ENCODE assay signal across 8 mouse cellular contexts in the genomic region with DNA sequence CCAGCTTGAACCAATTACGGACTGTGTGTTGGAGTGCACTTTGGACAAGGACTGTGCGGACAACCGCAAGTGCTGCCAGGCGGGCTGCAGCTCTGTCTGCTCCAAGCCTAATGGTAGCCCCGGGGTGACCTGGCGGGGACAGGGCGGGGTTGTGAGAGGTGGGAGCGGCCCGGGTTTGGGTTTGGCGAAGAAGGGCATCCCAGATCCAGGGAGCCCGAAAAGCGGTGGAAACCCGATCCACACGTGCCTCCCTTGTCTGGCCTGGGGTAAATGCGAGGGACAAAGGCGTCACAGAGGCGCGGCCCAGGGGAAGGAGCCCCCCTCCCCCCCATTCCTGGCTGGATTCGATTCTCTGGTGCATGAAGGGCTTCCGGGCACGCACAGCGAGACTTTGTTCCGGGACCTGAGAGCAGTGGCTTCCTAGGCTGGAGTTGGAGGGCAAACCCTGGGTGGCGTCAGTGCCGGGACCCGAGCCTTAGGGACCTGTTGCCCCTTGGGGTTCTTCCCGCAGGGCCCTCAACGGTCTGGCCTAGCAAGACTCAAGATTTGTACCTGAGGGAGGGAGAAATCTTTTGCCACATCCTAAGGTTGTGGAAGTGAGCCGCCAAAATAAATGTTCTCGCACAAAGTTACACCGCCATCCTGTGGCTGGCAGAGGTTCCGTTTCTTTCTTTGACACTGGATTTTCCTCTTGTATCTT. TPM values are rescaled to one million over a fixed set of nuclear protein-coding genes. Genes with fewer than 3 reads are reported as not detected.
DNase-seq lines count a peak whose midpoint lies in the region; ATAC-seq and TF ChIP-seq lines count a peak whose summit lies in the region.

No protein-coding gene starts in this region.

- no peaks in the 10 kb centered on the region; the same call in 1 of the 2 replicates for H3K9me3 ChIP-seq in liver, embryonic 13.5 days (replicated peaks)

- peak overlapping the region; percentile 4 for H3K4me3 ChIP-seq in testis, adult 2 months (ENCODE audit: control insufficient read depth, low read depth, low read length)
- H3K4me3 ChIP-seq in bone marrow macrophage, adult 2 months (ENCODE audit: insufficient read depth, low read length) = peak overlapping the region; percentile 33
- peak overlapping the region; percentile 41 for H3K4me3 ChIP-seq in liver, embryonic 13.5 days (replicated peaks)

- no peaks in the 10 kb centered on the region for H3K36me3 ChIP-seq in testis, adult 2 months (ENCODE audit: control insufficient read depth, insufficient read depth, low read length)
- H3K36me3 ChIP-seq in liver, embryonic 13.5 days = no peaks in the 10 kb centered on the region

- 0 out of 2 replicates have a peak, but pooled peaks have one; percentile 18 for ATAC-seq in liver, embryonic 13.5 days (ENCODE audit: low read depth)

- WGBS in liver, embryonic 13.5 days (ENCODE audit: insufficient replicate concordance) = 2% methylated on average over 32 of the region's 32 CpGs

- DNase-seq in testis, postnatal 14 days (ENCODE audit: low spot score) = no peak
- peak; percentile 24 to 40 for DNase-seq in frontal cortex, postnatal 14 days (ENCODE audit: low spot score in 2 of 2)
- DNase-seq in kidney, adult 8-10 months = peak; percentile 54 to 55
- DNase-seq in liver, embryonic 13.5 days = no peak
- peak; percentile 76 for DNase-seq in neural tube, embryonic 10.5 days (ENCODE audit: extremely low spot score, low spot score)
- no peak for DNase-seq in spleen, adult 18-20 months

- H3K9ac ChIP-seq in liver, embryonic 13.5 days = peak overlapping the region; percentile 41

- H3K4me1 ChIP-seq in testis, adult 2 months (ENCODE audit: control insufficient read depth, insufficient read depth, low read length) = peaks cover 6% of the 10 kb centered on the region
- H3K4me1 ChIP-seq in bone marrow macrophage, adult 2 months (ENCODE audit: control insufficient read depth, insufficient read depth, low read length) = no peaks in the 10 kb centered on the region
- no peaks in the 10 kb centered on the region for H3K4me1 ChIP-seq in liver, embryonic 13.5 days (replicated peaks)

- H3K27me3 ChIP-seq in testis, adult 2 months (ENCODE audit: control insufficient read depth, insufficient read depth, low read length) = 0 out of 2 replicates have a peak, but pooled peaks cover 2% of the 10 kb centered on the region
- peaks cover 49% of the 10 kb centered on the region for H3K27me3 ChIP-seq in liver, embryonic 13.5 days

- no peak for TF ChIP-seq POLR2A in testis, adult 2 months (IDR thresholded peaks at IDR 0.05; ENCODE audit: control insufficient read depth, low read depth, low read length)
- TF ChIP-seq POLR2A in bone marrow macrophage, adult 2 months (IDR thresholded peaks at IDR 0.05; ENCODE audit: borderline replicate concordance, low read depth, low read length) = no peak

- no peak for TF ChIP-seq CTCF in testis, adult 2 months (IDR thresholded peaks at IDR 0.05; ENCODE audit: control insufficient read depth, insufficient read depth, insufficient replicate concordance, low read depth, low read length)
- TF ChIP-seq CTCF in bone marrow macrophage, adult 2 months (IDR thresholded peaks at IDR 0.05; ENCODE audit: low read depth, low read length) = 0 out of 2 replicates have a peak, but pooled peaks have one; percentile 6

- no peak overlapping the region for H3K27ac ChIP-seq in testis, adult 2 months (ENCODE audit: control insufficient read depth, insufficient read depth, low read depth, low read length)
- H3K27ac ChIP-seq in bone marrow macrophage, adult 2 months (ENCODE audit: insufficient read depth, low read depth, low read length) = no peak overlapping the region
- no peak overlapping the region for H3K27ac ChIP-seq in liver, embryonic 13.5 days

- H3K4me2 ChIP-seq in liver, embryonic 13.5 days = peak overlapping the region; percentile 68

RNA-seq across cellular contexts. Expression of a gene that starts 1.3 kb away (rescaled TPM):
- 0.51 and 0.72 TPM in 2 replicates for polyA plus RNA-seq in testis, adult 2 months (2012; rRNA removed)
- polyA plus RNA-seq in bone marrow macrophage, adult 2 months (2012; ENCODE audit: insufficient read depth, insufficient read length, missing spikeins) = not detected in 2 replicates
- 1.2 and 1.9 TPM in 2 replicates for polyA plus RNA-seq in liver, embryonic 13.5 days (2015; fragmentation: Nextera tagmentation; extraction: Ambion mirVana)

RNA-seq across cellular contexts. Expression of a gene that starts 9.8 kb away (rescaled TPM):
- polyA plus RNA-seq in testis, adult 2 months (2012; rRNA removed) = 37.5 TPM in 1 of 2 replicates, not detected in the other
- polyA plus RNA-seq in bone marrow macrophage, adult 2 months (2012; ENCODE audit: insufficient read depth, insufficient read length, missing spikeins) = not detected in 2 replicates
- not detected in 2 replicates for polyA plus RNA-seq in liver, embryonic 13.5 days (2015; fragmentation: Nextera tagmentation; extraction: Ambion mirVana)

RNA-seq across cellular contexts. Expression of a gene that starts 21.8 kb away (rescaled TPM):
- polyA plus RNA-seq in testis, adult 2 months (2012; rRNA removed) = 23.9 and 25.0 TPM in 2 replicates
- not detected in 2 replicates for polyA plus RNA-seq in bone marrow macrophage, adult 2 months (2012; ENCODE audit: insufficient read depth, insufficient read length, missing spikeins)
- 0.13 and 0.19 TPM in 2 replicates for polyA plus RNA-seq in liver, embryonic 13.5 days (2015; fragmentation: Nextera tagmentation; extraction: Ambion mirVana)

RNA-seq across cellular contexts. Expression of a gene that starts 29.9 kb away (rescaled TPM):
- 52.4 and 70.8 TPM in 2 replicates for polyA plus RNA-seq in testis, adult 2 months (2012; rRNA removed)
- not detected in 2 replicates for polyA plus RNA-seq in bone marrow macrophage, adult 2 months (2012; ENCODE audit: insufficient read depth, insufficient read length, missing spikeins)
- not detected in 2 replicates for polyA plus RNA-seq in liver, embryonic 13.5 days (2015; fragmentation: Nextera tagmentation; extraction: Ambion mirVana)

RNA-seq across cellular contexts. Expression of a gene that starts 49.8 kb away (rescaled TPM):
- polyA plus RNA-seq in testis, adult 2 months (2012; rRNA removed) = 2.4 and 17.5 TPM in 2 replicates
- polyA plus RNA-seq in bone marrow macrophage, adult 2 months (2012; ENCODE audit: insufficient read depth, insufficient read length, missing spikeins) = not detected in 2 replicates
- not detected in 2 replicates for polyA plus RNA-seq in liver, embryonic 13.5 days (2015; fragmentation: Nextera tagmentation; extraction: Ambion mirVana)

Comparison
In these comparisons a context has a peak if more than half of its experiments do, and no peak if none do; other contexts are left out.
1. DNase-seq: peak in frontal cortex, postnatal 14 days (2 of 2), kidney, adult 8-10 months (2 of 2) and neural tube, embryonic 10.5 days (single experiment); none in testis, postnatal 14 days (single experiment), liver, embryonic 13.5 days (single experiment) and spleen, adult 18-20 months (0 of 2).
2. RNA of a gene that starts 21.8 kb away (polyA plus RNA-seq): 23.9 to 25.0 TPM in testis, adult 2 months; 0.13 to 0.19 TPM in liver, embryonic 13.5 days and not detected in bone marrow macrophage, adult 2 months; every median in the first group is over 10 times any median in the second.
3. Peak in every context shown above with its lines, with median percentiles within 50 percentile points of each other: H3K4me3 ChIP-seq.